Mouse (Mus musculus) inflammation-experienced regulatory T-cells, adult 6 months (primary cell): Measurements from ENCODE around the gene Auts2. TPM values are rescaled to one million over a fixed set of nuclear protein-coding genes. Genes with fewer than 3 reads are reported as not detected.

Source experiments
- ATAC-seq: one replicate; pipeline ENCODE4 v1.8.0; 2017
- polyA plus RNA-seq, 3 experiments: library from polyadenylated mRNA; unstranded; fragments of 100-300 nt; shearing (Covaris generic); gene quantifications; one replicate each; pipeline ENCODE4 v1.2.1; 2017

Auts2 gene
- polyA plus RNA-seq, 3 experiments from 2014 or later = not detected

DNA sequence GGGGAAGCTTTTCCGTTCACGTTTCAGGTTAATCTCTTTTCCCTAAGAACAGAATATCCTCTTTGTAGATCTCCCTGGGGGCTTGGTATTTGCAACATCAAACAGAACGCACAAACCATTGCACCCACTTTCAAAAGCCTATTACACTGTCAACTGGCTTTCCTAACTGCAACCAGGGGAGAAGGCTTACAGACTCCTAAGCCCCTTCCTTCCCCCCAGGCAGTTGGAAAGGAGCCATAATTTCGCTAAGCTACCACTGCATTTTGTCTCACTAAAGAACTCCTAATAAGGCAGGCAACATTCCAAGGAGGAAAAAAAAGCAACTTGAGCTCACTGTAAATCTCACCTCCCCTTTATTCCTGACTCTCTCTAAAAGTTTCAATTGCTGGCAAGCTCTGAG, 470.8 kb downstream of the Auts2 start:
- no peak for ATAC-seq

DNA sequence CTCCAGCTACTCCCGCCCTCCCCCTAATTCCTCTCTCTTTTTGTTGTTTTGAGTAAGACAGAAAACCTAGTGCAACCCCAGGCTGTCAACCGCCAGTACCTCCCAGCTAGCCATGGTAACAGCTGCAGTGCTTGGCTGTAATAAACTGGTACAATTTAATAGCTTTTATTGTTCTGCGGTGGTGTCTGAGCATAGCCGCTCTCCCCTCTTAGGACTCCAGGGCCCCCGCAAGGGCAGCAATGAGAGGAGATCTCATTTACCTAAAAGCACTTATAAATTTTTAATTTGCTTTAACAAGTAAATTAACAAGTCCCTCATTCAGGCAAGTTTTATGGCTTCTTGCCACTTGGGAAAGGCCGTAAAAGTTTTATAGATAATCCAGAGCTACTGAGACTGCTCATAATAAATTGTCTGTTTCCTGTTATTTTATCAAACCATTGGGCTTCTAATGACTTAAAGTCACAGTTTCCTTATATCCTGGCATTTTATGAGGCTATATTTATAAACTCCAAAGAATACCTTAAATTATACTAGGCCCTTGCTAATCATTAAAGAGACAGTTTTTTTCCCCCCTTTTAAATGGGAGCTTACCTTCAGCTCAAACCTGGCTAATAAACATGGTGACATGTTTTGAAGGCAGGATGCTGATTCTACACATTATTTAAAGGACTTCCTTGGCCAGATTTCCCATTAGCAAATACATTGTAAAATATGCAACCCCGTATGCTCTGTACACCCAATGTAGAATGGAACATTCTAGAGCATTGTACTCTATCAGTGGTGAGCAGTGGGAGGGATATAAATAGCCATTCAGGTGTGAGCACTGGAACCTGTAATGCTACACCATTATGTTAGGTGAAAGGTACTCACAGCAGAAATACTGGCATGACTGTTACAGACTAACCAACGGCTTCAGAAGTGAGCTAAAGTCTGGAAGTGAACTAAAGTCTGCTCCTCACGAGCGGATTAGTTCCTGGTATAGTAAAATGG, 475.1 kb downstream of the Auts2 start:
- no peak for ATAC-seq

DNA sequence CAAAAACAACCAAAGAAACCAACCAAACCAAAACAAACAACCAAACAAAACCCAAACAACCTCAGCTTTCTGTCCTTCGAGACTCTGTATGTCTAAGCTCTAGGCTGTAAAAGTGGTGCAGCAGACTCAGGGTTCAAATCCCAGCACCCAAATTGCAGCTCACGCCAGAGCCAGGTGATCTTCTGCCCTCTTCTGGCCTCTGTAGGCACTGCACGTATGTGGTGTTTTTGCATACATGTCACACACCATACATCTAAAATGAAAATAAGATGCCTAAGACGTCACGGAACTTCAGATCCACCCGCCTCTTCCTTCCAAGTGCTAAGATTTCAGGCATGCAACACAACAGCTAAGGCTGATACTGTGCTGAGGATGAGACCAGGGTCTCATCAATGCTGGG, 483.0 kb downstream of the Auts2 start:
- ATAC-seq = no peak

DNA sequence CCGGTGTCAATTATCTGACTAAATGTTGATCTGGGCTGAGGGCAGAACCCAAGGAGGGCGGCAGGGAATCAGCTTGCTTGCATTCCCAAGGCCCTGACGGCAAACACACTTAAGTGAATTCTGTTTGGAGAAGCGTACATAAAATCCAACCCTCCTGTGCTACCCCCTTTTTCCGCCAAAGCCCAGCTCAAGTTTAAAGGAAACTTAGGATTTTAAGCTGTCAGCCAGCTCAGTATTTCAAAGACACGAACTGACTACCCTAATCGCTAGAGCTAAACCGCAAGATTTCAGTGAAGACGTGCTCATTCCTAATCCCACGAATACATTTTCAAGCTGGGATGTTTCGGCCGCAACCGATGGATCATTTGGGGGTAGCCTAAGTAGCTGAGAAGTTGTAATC, 490.5 kb downstream of the Auts2 start:
- no peak for ATAC-seq

DNA sequence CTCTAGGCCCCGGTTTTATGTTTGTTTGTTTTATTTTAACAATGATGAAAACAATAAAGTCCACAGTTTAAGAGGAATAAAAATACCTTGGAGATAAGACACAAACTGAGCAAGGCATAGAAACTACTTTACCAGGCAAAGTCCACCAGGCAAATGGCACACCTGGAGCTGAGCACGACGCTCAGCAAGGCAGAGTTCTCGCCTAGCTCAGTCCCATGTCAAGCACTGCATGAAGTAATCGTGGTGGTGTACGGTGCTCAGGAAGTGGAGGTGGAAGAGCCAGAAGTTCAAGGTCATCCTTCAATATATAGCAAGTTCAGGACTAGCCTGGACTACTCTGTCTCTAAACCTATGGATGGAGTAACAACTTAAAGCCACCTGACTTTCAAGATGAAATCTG, 503.6 kb downstream of the Auts2 start:
- no peak for ATAC-seq

DNA sequence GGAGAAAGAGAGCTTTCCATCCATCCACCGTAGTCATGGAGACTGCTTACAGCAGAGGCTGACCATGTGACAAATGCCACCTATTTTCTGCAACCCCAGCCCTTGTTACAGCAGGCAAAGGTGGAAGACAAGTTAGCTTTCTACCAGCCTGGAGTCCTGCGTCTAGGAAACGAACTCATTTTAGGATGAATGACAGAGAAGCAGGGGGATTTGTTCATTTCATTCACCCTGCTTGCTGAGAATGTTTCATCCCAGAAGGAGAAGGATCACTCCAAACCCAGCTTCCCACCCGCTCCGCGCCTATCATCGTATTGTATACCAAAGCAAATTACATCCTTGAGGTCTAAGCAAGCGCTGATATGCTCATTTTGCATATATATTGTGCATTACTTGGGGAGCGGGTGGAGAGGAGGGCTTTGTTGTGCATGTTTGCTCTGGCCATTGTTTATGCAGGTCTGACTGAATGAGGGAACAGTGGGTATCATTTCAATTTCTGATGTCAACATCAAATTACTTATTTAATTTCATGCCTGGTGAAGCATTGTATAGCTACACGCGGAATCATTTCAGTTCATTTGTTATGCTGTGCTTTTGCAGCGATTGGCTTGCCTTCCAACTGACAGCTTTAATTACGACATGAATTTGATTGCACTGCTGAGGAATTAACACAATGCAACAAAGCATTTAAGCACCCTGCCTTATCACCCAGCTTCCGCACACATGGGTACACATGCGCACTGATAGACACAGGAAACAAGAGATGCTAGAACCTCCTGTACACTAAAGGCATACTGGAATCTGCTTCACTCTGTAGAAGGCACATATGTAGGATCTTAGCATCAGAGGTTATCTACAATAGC, 509.4 kb downstream of the Auts2 start:
- no peak for ATAC-seq

DNA sequence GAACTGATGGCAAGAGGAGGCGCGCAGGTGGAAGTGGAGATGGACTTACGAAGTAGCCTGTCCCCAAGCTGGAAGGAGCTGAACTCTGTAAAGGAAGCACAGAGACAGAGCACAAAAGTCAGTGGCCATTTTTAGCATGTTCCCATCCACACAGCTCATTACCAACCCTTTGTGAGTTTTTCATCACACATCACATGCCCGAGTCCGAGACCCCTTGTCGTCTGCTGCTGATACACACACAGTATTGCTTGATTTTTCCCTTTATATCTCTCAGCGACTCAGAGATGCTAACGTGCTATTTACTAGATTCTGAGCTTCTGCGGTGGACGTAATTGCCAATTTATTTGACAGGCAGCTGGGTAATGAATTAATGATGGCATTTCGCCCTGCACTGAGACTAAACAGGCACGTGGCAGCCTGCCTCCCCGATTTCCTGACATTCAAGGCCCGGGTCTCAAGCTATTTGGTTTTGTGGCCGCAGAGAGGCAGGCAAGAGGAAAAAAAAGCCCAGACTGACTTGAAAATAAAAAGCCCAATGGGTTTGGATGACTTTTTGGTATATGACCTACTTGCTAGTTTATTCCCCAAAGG, 512.1 kb downstream of the Auts2 start:
- ATAC-seq = no peak

DNA sequence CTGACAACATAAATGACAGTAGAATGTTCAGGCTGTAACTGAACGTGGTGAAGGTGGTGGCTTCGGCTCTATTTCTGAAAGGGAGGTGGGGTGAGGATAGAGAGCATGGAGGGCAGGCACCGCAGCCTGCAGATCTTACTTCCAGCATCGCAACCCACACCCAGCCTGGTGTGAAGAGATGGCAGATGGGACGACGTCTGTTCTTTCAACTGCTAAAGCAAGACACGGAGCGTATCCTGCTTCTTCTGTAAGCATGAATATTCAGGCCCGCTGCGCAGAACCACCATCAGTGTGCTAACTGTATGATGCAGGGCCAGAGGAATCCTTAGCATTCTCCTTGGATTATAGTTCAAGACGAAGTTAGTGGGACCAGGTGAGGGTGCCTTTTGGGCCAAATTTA, 513.5 kb downstream of the Auts2 start:
- ATAC-seq = no peak

DNA sequence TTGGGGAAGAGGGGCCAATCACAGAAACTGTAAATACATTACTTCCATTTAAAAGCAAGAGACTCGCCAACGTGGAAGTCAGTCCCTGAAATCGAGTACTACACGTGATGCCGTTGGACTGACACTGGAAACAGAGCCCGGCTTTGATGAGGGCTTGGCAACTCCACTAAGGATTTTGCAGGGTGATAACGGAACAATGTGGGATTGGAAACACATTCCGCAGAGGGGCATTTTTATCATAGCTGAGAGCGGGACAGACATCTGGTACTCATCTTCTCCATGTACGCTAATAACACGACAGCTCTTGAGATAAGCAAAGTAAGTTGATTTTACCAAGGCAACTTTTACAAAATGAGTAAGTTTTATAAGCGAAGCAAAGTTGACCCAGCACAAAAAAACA, 514.1 kb downstream of the Auts2 start:
- no peak for ATAC-seq

DNA sequence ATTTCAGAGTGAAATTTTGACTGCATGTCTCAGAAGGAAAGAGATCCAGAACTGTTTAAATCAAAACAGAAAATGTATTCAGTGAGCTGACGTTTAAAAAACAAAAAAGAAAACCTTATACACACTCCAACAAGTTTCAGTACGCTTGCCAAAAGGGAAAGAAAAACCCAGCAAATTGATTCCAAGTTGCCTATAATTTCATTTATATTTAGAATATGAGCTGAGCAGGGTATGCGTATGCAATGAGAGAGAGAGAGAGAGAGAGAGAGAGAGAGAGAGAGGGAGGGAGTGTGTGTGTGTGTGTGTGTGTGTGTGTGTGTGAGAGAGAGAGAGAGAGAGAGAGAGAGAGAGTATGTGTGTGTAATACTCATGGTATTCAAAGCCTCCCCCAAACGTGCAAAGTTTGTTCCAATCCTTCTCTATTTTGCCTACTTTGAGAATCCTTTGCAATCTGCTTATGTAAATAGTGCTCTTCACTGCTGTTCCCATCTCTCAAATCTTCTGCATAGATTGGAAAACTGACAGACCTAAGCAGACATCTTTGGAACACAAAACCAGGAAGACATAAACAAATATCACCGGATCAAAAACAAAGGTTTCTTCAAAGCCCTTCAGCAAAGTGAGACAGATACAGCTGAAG, 515.2 kb downstream of the Auts2 start:
- ATAC-seq = no peak

DNA sequence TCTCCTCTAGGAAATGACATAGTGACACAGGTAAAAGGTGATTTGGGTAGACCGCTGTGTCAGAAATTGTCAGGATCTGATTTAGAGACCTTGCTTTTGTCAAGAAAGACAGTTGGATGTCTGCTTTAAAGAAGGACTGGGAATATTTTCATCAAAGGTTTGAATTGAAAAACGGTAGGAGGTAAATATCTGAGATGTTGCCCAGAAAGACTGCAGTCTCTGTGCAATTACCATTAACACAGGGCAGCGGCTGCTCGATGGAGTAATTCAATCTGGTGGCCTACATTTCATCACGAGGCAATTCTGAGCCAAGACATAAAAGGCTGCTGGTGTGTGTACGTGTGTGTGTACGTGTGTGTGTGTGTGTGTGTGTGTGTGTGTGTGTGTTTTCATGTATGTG, 529.8 kb downstream of the Auts2 start:
- no peak for ATAC-seq

DNA sequence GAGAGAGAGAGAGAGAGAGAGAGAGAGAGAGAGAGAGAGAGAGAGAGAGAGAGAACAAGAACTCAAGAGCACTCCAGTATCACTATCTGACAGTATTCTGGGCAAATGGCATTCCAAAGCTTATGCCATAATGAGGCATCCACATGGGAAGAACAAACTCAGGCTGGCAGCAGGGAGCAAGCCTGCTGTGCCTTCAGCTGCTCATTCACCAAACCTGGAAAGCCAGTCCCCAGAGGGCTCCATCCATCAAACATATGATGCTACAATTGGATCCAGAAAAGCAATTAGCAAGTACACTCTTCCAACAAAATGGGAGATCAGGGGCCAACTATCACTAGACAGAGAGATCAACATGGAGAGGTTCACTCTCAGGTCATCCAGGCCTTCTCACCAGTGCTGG, 531.3 kb downstream of the Auts2 start:
- ATAC-seq = no peak

DNA sequence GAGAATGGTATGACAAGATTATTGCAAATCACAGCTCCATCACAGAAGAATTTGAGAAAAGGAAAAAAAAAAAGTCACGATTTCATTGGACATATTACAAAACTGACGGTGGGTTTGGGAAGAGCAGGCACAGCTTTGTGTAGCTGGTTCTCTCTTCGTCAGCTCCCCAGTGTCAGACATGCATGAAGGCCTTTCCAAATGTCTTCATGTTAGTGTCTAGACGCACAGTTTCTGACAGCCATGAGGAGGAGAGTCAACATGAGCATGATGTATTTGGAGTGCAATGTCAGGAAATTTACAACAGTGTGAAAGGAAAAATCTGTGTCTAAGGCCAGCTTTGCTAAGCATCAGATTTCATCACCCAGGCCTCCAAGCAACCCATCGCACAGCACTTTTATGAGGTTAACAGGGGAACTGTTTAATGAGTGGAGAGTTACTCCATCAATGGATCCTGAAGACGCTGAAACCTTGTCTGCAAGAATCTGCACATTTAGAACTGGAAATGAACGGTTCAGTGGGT, 534.4 kb downstream of the Auts2 start:
- no peak for ATAC-seq

DNA sequence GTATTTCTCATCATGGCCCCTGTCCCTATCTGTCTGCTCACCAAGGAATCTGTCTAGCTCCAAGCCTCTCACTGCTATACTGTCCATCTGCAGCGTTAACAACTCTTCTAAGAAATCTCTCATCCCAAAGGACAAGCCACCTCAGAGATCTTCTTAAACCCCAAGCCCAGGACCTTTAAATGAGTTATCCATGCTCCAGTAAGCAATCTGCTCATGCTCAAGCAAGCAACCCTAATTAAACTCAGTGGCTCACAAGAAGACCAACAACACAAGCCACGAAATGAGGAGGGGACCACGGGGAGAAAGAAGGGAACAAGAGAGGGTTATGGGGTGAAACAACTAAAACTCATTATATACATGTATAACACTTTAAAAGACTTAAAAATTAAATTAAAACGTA, 535.2 kb downstream of the Auts2 start:
- ATAC-seq = no peak

DNA sequence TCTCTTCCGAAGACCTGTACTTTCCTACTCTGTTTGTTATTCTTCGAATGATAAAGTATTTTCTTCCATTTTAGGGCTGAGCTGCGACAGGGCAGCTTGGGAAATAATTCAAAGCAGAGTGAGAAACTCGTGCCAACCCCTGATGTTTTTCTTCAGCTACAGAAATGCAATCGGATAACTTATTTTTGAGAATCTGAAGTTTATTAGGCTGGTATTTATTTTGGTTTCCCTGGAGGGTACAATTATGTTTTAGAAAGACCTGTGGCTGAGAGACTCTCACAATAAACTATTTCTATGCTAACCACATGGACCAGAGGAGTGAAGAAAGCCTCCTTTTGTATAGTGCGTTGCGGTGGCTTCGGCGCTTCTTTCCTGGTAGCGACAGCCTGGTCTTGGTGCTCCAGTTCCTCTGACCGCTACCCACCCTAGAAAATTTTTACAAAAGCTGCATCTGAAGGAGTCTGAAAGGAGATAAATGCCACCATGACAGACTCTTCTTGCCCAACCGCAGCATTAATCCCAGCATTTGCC, 550.4 kb downstream of the Auts2 start:
- no peak for ATAC-seq

DNA sequence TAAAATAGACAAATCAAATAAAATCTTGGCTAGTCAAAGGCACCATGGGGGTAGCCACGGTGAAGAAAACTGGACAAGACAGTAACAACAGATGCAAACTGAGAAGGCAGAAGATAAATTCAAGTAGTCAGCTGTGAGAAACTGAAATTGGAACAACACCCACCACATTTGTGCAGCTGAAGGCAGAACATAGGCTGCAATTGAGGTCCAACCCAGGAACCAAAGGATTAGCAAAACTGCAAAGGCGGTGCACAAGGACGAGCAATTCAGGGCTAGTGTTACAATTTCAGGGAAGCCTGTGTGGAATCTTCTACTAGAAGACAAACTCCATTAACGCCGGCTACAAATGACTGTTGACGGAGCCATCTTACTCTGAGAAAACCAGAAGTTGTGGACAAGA, 550.9 kb downstream of the Auts2 start:
- no peak for ATAC-seq

DNA sequence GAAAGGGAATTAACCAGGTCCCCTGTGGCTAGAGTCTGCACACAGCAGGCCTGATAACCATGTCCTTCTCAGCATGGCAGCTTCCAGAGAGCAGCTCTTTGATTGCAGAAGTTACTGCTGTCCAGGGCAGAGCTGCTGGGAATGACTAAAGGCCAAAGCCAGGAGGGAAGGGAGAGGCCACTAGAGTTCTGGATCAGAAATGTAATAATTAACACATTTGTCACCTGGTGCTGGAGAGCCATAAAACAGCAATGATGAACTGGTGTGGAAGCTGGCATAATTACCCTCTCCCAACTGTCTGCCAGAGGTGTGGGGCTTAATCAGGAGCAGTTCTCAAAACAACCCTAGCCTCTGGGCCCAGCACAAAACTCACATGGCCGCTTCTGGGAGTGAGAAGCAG, 552.6 kb downstream of the Auts2 start:
- ATAC-seq = no peak

DNA sequence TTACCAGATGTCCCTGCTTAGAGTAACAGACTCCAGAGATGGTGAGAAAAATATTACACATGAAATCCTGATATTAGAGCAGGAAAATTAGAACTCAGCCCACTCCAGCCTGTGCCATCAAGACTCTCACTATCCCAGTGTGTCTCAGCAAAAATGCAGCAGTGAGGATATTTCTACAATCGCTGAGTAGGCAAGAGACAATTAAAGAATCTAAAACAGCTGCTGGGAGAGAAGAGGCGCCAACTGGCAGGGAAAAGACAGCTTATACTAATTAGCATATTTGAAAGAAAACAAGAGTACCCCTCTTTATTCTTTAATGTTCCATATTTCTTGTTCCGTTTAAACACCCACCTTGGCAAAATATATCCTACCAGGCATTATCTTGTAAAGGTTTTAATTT, 561.7 kb downstream of the Auts2 start:
- no peak for ATAC-seq

DNA sequence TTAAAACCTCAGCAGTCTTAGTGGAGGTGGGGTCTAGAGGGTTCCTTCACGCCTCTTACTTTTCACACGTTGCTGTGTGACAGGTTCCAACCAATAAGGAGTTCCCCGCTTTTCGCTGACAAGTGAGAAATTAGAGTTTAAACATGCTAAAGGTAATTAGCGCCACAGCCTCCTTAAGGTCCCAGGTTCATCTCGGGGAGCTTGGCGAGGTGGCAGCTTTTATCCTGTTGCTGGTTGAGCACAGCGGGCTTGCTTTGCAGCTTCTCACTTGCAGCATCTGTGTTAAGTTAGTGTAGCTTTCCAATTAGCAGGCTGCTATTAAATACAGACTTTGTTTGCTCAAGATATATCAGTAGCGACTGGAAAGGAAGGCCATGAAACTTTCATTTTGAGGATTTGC, 564.2 kb downstream of the Auts2 start:
- no peak for ATAC-seq

DNA sequence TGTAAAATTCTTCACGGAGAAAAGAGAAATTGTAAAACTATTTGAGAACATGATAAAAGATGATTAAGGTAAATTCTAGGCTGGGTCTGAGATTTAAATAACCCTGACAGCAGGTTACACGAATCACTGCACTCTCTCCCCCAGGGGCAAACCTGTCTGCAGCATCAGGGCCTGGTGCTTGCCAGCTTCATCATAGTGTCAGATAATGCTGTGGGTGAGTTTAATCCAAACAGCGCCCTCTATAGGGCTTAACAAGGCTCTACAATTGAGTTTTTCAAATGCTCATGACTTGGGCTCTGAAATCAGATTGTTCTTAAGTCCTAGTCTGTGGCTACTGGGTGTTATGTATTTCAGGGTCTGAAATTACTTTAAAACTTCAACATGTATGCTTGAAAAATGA, 565.6 kb downstream of the Auts2 start:
- ATAC-seq = no peak

DNA sequence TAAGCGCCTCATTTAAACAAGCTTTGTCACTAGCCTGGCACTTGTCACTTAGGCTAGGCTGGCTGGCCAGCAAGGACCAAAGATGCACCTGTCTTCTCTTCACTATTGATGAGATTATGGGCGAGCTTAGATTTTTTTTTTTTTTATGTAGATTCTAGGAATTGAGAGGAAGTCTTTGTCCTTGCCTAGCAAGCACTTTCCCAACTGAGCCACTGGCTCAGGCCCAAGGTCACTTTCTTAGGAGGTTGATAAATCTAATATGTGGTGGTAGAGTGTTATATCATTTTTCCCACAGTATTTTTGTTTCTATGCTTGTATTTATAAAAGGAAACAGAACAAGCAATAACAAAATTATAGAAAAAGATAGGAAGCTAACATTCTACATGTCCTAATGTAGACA, 571.2 kb downstream of the Auts2 start:
- no peak for ATAC-seq

DNA sequence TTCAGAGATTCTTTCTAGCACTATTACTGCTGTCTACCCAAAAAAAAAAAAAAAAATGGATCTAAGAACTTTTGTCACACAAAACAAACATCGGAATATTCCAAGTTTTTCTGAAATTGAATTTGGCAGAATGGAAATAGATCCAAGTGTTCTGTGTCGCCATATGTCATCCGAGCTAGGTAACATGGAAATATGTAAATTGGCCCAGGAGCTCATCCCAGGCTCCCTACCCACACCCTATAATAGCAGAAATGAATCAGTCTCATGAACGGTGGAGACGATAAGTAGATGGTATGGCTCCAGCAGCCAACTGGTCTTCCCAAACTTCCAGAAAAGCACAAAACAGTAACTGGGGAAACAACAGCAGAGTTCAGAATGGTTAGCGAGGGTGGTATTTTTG, 577.6 kb downstream of the Auts2 start:
- no peak for ATAC-seq
